Mouse (Mus musculus): ENCODE data around the gene Cbfa2t2. TPM values are rescaled to one million over a fixed set of nuclear protein-coding genes. Genes with fewer than 3 reads are reported as not detected.
A peak's percentile ranks its signal among the peaks of the same experiment; 100 is the strongest.

The Cbfa2t2 gene
- polyA plus RNA-seq, 1 experiment from 2014 or later, result 6.7 TPM

DNA sequence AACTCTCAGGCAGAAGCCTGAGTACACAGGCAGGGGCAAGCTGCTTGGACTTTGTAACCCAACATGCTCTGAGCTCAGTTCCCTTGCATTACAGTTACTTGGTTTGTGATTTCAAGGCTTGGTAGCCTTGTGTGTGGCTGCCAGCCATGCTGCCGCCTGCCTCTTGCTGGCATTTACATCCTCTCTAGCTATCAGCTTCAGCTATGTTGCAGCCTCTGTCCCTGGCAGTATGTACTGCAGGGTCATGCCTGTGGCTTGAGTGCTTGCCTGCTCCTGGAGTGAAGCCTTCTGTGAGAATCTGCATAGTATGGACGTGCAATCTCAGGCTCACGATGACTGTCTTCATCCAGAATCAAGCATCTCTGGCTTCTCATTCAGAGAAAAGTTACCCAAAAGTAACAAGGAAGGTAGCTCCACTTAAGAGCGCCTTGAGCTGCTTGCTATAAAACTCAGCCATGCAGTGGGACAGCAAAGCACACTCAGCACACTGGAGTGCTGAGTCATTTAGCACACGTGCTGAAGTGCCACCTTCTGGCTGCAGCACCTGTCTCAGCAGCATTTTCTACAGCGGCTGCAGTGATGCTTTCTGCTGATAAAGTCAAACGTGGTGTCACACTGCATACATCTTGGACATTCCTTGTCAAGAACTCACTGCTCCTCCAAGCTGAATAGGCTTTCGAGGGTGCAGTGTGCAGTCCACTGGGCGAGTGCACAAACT lies 71.4 kb downstream of the Cbfa2t2 start:
- 0 out of 2 replicates have a peak overlapping the region, but pooled peaks have one; percentile 9 for H3K27ac ChIP-seq (replicated peaks)
- no peak overlapping the region for H3K9ac ChIP-seq

DNA sequence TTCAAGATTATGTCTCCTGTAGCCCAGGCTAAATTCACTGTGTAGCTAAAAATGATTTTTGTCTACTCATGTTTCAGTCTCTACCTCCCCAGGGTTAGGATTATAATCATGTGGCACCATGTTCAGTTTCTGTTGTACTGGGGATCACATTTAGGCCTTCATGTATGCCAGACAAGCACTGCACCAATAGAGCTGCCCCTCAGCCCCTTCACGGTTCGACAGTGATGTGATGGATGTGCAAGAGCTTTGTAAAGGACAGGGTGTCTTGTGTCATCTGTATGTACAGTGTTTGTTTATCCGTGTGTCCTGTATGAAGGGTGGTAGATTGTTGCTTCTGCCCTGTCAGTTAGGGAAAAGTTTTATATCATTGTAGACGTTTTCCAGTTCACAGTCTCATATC lies 72.2 kb downstream of the Cbfa2t2 start:
- H3K36me3 ChIP-seq (replicated peaks), result peaks cover 12% of the 10 kb centered on the region
- ATAC-seq (ENCODE audit: insufficient read depth), result no peak
- no peak overlapping the region for H3K9ac ChIP-seq
- H3K4me3 ChIP-seq (replicated peaks), result no peak overlapping the region
- H3K4me2 ChIP-seq, result no peak overlapping the region
- peaks cover 15% of the 10 kb centered on the region for H3K4me1 ChIP-seq (replicated peaks)
- no peaks in the 10 kb centered on the region for H3K27me3 ChIP-seq
- no peaks in the 10 kb centered on the region for H3K9me3 ChIP-seq (replicated peaks)
- 78% methylated on average over 4 of the region's 4 CpGs for WGBS (ENCODE audit: insufficient replicate concordance)
- no peak overlapping the region for H3K27ac ChIP-seq (replicated peaks)

More for the DNA sequence above, 71.4 kb downstream of the Cbfa2t2 start:
- peaks cover 12% of the 10 kb centered on the region for H3K36me3 ChIP-seq (replicated peaks)
- H3K4me3 ChIP-seq (replicated peaks), result no peak overlapping the region
- no peaks in the 10 kb centered on the region for H3K9me3 ChIP-seq (replicated peaks)
- no peak overlapping the region for H3K4me2 ChIP-seq
- H3K4me1 ChIP-seq (replicated peaks), result peaks cover 15% of the 10 kb centered on the region
- ATAC-seq (ENCODE audit: insufficient read depth), result no peak
- 56% methylated on average over 9 of the region's 9 CpGs for WGBS (ENCODE audit: insufficient replicate concordance)
- H3K27me3 ChIP-seq, result no peaks in the 10 kb centered on the region

DNA sequence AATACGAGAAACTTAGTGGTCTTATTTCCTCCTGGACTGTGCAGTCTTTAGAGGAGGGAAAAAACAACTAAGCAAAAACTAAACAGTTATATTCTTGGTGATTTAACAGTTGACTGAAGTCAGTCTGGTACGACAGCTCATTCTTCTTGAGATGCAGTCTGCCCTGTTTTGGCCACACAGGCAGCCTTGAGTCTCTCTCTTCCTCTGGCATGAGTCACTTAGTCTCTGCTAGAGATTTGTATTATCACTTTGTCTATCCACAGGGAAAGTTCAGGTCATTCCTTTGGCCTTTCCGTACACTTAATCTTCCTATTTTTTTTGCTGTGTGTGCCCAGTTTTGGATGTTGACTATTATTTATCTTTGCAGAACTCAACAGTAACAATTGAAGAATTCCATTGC lies 73.9 kb downstream of the Cbfa2t2 start:
- H3K4me2 ChIP-seq, result no peak overlapping the region
- no peaks in the 10 kb centered on the region for H3K27me3 ChIP-seq
- H3K27ac ChIP-seq (replicated peaks), result no peak overlapping the region
- no peak for ATAC-seq (ENCODE audit: insufficient read depth)
- H3K9ac ChIP-seq, result no peak overlapping the region
- H3K4me3 ChIP-seq (replicated peaks), result no peak overlapping the region
- peaks cover 15% of the 10 kb centered on the region for H3K4me1 ChIP-seq (replicated peaks)
- no peaks in the 10 kb centered on the region for H3K9me3 ChIP-seq (replicated peaks)
- 84% methylated on average over 3 of the region's 3 CpGs for WGBS (ENCODE audit: insufficient replicate concordance)
- peaks cover 12% of the 10 kb centered on the region for H3K36me3 ChIP-seq (replicated peaks)

DNA sequence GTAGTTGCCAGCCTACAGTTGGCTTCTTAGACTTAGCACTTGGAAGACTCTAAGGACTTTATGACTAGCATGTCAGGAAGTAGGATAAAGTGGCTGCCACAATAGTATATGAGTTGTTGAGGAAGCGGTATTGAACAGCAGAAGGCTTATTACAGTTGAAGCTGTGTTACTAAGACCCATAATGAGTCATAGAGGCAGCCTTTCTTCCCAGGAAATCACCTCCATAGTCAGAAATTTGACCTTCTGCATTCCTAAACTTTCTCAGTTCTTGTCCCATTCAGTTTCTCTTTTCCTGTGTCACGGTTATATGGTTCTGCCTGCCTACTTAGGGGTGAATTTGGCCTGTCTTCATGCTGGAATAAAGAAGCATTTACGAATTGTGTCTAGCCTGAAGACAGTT lies 80.7 kb downstream of the Cbfa2t2 start:
- Histone ChIP-seq H3K4me2 (no peak overlapping the region), H3K27ac (replicated peaks) (no peak overlapping the region), H3K4me1 (replicated peaks) (no peaks in the 10 kb centered on the region), H3K9ac (no peak overlapping the region), H3K4me3 (replicated peaks) (no peak overlapping the region), H3K36me3 (replicated peaks) (peaks cover 14% of the 10 kb centered on the region; the same call in 1 of the 2 replicates), H3K27me3 (no peaks in the 10 kb centered on the region), H3K9me3 (replicated peaks) (no peaks in the 10 kb centered on the region)
- no peak for ATAC-seq (ENCODE audit: insufficient read depth)
- 80% methylated on average over 3 of the region's 3 CpGs for WGBS (ENCODE audit: insufficient replicate concordance)

DNA sequence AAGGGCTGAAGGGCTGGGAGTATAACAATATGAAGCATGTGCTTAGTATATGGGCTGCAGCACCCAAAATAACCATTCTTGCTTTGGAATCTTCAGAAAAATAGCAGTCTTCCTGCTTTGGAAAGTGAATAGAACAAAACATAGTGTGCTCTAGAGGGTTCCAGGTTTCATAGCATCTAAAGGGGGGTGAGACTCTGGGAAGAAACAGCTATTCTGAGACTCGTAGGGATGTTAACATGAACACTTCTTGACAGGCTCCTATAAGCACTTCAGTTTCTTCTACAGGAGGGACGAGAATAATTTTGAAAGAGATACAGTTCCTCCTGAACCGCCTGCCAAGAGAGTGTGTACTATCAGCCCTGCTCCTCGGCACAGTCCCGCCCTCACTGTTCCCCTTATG lies 81.1 kb downstream of the Cbfa2t2 start:
- Histone ChIP-seq H3K4me2 (no peak overlapping the region), H3K9ac (no peak overlapping the region), H3K36me3 (replicated peaks) (peaks cover 16% of the 10 kb centered on the region; the same call in 1 of the 2 replicates), H3K4me3 (replicated peaks) (no peak overlapping the region), H3K9me3 (replicated peaks) (no peaks in the 10 kb centered on the region), H3K27me3 (no peaks in the 10 kb centered on the region), H3K27ac (replicated peaks) (no peak overlapping the region), H3K4me1 (replicated peaks) (no peaks in the 10 kb centered on the region)
- ATAC-seq (ENCODE audit: insufficient read depth), result no peak
- WGBS (ENCODE audit: insufficient replicate concordance), result 63% methylated on average over 5 of the region's 5 CpGs

DNA sequence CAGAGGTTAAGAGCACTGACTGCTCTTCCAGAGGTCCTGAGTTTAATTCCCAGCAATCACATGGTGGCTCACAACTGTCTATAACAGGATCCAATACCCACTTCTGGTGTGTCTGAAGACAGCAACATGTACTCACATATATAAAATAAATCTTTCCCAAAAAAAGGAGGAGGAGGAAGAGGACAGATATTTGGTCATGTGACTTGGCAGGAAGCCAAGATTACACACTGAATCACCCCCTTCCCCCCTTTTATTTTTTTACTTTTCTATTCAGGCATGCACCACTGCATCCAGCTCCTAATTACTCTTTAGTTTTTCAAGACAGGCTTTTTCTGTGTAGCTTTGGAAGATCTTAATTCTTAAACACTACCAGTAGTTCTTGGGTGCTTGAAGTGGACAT lies 85.2 kb downstream of the Cbfa2t2 start:
- no peak overlapping the region for H3K27ac ChIP-seq (replicated peaks)
- H3K36me3 ChIP-seq (replicated peaks), result peaks cover 40% of the 10 kb centered on the region
- H3K9me3 ChIP-seq (replicated peaks), result no peaks in the 10 kb centered on the region
- no peaks in the 10 kb centered on the region for H3K27me3 ChIP-seq
- H3K4me2 ChIP-seq, result no peak overlapping the region
- H3K4me3 ChIP-seq (replicated peaks), result no peak overlapping the region
- H3K9ac ChIP-seq, result no peak overlapping the region
- no peak for ATAC-seq (ENCODE audit: insufficient read depth)
- no peaks in the 10 kb centered on the region for H3K4me1 ChIP-seq (replicated peaks)

DNA sequence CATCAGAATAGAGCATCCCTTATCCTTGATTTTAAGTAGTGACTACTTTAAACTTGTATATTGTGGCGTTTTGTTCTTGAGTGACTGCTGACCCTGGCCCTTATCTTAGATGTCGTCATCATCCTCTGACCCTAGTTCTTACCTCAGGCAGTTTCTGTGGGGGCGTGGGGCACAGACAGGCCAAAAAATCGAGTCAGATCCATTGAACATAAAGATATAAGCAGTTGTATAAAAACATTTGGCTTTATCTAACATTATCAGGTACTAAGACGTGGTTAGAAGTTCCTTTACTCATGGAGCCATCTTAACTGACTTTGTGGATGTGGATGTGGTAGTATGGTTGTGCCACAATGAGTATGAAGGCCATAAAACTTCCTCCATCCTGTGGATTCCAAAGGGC lies 86.1 kb downstream of the Cbfa2t2 start:
- Histone ChIP-seq H3K27me3 (no peaks in the 10 kb centered on the region), H3K9ac (no peak overlapping the region), H3K9me3 (replicated peaks) (no peaks in the 10 kb centered on the region), H3K4me3 (replicated peaks) (no peak overlapping the region), H3K27ac (replicated peaks) (no peak overlapping the region), H3K36me3 (replicated peaks) (peaks cover 42% of the 10 kb centered on the region), H3K4me2 (no peak overlapping the region), H3K4me1 (replicated peaks) (no peaks in the 10 kb centered on the region)
- 40% methylated on average over 5 of the region's 5 CpGs for whole genome bisulfite sequencing (ENCODE audit: insufficient replicate concordance)
- ATAC-seq (ENCODE audit: insufficient read depth), result no peak

DNA sequence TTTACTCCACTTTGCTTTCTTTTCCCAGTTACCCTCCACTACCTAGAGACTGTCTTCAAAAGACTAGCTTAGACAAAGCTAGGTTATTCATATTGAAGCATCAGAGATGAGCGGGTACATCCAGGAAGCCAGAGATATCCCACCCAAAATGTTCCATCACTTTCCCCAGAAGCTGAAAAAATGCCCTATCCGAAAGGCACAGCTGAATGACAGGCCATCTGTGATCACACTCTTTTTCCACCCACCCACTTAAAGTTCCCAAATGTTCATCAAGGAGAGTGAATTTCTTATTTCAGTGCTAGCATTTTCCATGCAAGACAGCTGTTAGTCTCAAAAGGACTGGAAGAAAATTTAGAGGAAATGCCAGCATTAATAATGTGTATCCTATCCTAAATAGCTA lies 89.0 kb downstream of the Cbfa2t2 start:
- WGBS (ENCODE audit: insufficient replicate concordance), result 66% methylated on average over 2 of the region's 2 CpGs
- peaks cover 47% of the 10 kb centered on the region for H3K36me3 ChIP-seq (replicated peaks)

DNA sequence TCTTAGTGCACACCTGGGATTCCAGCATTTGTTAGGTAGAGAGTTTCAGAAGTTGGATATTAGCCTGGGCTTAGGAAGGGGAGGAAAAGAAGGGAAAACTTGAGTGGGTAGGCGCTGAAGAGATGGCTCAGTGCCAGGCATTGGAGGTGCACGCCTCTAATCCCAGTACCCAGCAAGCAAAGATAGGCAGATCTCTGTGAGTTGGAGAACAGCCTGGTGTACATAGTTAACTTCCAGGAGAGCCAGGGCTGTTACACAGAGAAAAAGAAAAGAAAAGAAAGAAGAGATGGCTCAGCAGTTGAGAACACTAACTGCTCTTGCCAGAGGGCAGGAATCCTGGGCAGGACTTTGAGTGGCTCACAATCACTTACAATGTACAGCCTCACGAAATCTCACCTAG lies 90.2 kb downstream of the Cbfa2t2 start:
- no peak overlapping the region for H3K4me3 ChIP-seq (replicated peaks)
- H3K27ac ChIP-seq (replicated peaks), result no peak overlapping the region
- no peak overlapping the region for H3K4me2 ChIP-seq
- H3K36me3 ChIP-seq (replicated peaks), result peaks cover 53% of the 10 kb centered on the region
- no peaks in the 10 kb centered on the region for H3K9me3 ChIP-seq (replicated peaks)
- no peak for ATAC-seq (ENCODE audit: insufficient read depth)
- H3K9ac ChIP-seq, result no peak overlapping the region
- H3K27me3 ChIP-seq, result no peaks in the 10 kb centered on the region
- WGBS (ENCODE audit: insufficient replicate concordance), result 64% methylated on average over 3 of the region's 3 CpGs
- no peaks in the 10 kb centered on the region for H3K4me1 ChIP-seq (replicated peaks)

More for the DNA sequence above, 89.0 kb downstream of the Cbfa2t2 start:
- Histone ChIP-seq H3K4me3 (replicated peaks) (no peak overlapping the region), H3K9me3 (replicated peaks) (no peaks in the 10 kb centered on the region), H3K27ac (replicated peaks) (no peak overlapping the region), H3K9ac (no peak overlapping the region), H3K4me1 (replicated peaks) (no peaks in the 10 kb centered on the region), H3K4me2 (no peak overlapping the region), H3K27me3 (no peaks in the 10 kb centered on the region)
- no peak for ATAC-seq (ENCODE audit: insufficient read depth)

DNA sequence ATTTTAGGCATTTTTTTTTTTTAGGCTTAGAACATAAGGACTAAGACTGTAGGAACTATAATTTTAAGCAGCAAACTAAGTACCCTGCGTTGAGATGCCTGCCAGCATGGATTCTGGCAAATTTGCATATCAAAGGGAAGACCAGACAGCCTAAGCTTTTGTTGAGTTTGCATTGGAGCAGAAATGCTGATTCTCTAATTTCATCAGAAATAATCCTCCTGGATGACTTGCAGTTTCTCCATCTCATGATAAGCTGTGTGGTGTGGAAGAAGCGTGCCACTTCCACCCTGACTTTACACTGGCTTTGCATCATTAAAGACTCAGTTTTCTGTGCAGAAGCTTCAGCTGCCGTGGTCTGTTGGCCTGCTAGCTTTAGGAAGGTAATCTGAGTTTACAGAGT lies 96.6 kb downstream of the Cbfa2t2 start:
- H3K36me3 ChIP-seq (replicated peaks), result peaks cover 57% of the 10 kb centered on the region
- H3K27me3 ChIP-seq, result no peaks in the 10 kb centered on the region
- ATAC-seq (ENCODE audit: insufficient read depth), result no peak
- WGBS (ENCODE audit: insufficient replicate concordance), result 51% methylated on average over 3 of the region's 3 CpGs
- no peak overlapping the region for H3K4me2 ChIP-seq
- H3K9me3 ChIP-seq (replicated peaks), result no peaks in the 10 kb centered on the region
- H3K9ac ChIP-seq, result no peak overlapping the region
- H3K4me1 ChIP-seq (replicated peaks), result no peaks in the 10 kb centered on the region
- no peak overlapping the region for H3K27ac ChIP-seq (replicated peaks)
- no peak overlapping the region for H3K4me3 ChIP-seq (replicated peaks)

DNA sequence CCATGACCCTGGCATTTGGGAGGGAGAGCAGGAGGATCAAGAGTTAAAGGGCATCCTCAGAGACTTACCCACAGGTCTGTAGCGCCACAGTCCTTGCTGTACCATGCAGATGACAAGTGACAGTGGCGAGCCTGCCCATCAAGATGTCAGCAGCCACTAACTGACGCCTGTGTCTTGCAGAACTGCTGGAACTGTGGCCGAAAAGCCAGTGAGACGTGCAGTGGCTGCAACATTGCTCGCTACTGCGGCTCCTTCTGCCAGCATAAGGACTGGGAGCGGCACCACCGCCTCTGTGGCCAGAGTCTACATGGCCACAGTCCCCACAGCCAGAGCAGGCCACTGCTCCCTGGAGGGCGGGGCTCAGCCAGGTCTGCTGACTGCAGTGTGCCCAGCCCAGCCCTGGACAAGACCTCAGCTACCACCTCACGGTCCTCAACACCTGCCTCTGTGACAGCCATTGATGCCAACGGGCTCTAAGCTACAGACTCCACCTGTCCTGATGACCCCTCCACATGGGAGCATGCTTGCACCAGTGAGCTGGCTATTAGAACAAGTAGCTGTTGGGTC lies 98.5 kb downstream of the Cbfa2t2 start:
- WGBS (ENCODE audit: insufficient replicate concordance), result 78% methylated on average over 12 of the region's 12 CpGs
- peaks cover 48% of the 10 kb centered on the region for H3K36me3 ChIP-seq (replicated peaks)
- H3K4me1 ChIP-seq (replicated peaks), result 0 out of 2 replicates have a peak, but pooled peaks cover 3% of the 10 kb centered on the region
- no peak for ATAC-seq (ENCODE audit: insufficient read depth)
- H3K4me2 ChIP-seq, result no peak overlapping the region
- no peaks in the 10 kb centered on the region for H3K27me3 ChIP-seq
- H3K27ac ChIP-seq (replicated peaks), result no peak overlapping the region
- H3K4me3 ChIP-seq (replicated peaks), result no peak overlapping the region
- H3K9ac ChIP-seq, result no peak overlapping the region
- H3K9me3 ChIP-seq (replicated peaks), result no peaks in the 10 kb centered on the region

Data from liver, embryonic 15.5 days (tissue).